Mouse (Mus musculus) cerebellum, adult 11-12 months (tissue): ENCODE measurements around the gene Eps8.

Experiments
- DNase-seq: peaks from one replicate; pipeline ENCODE4 v3.0.0; 2022

The Eps8 gene

GRCm38 (mm10) chr6:137565454-137565853 is 89.2 kb downstream of the Eps8 start:
- no peak for DNase-seq

- DNase-seq, result no peak
These were observed 94.3 kb downstream of the Eps8 start for GRCm38 (mm10) chr6:137560358-137560859.

- no peak for DNase-seq
These were observed 95.8 kb downstream of the Eps8 start for GRCm38 (mm10) chr6:137558840-137559239.

GRCm38 (mm10) chr6:137557671-137558070 is 97.0 kb downstream of the Eps8 start:
- no peak for DNase-seq

GRCm38 (mm10) chr6:137557159-137557558 is 97.5 kb downstream of the Eps8 start:
- DNase-seq, result no peak

GRCm38 (mm10) chr6:137556636-137557035 is 98.0 kb downstream of the Eps8 start:
- no peak for DNase-seq

GRCm38 (mm10) chr6:137550181-137550580 is 104.5 kb downstream of the Eps8 start:
- no peak for DNase-seq

- no peak for DNase-seq
These were observed 106.1 kb downstream of the Eps8 start for GRCm38 (mm10) chr6:137548613-137549012.

GRCm38 (mm10) chr6:137547555-137547954 is 107.1 kb downstream of the Eps8 start:
- DNase-seq, result no peak

- no peak for DNase-seq
These were observed 108.6 kb downstream of the Eps8 start for GRCm38 (mm10) chr6:137546101-137546500.

- no peak for DNase-seq
These were observed 109.3 kb downstream of the Eps8 start for GRCm38 (mm10) chr6:137545341-137545740.

GRCm38 (mm10) chr6:137542231-137543152 is 112.2 kb downstream of the Eps8 start:
- DNase-seq, result no peak

- no peak for DNase-seq
These were observed 113.2 kb downstream of the Eps8 start for GRCm38 (mm10) chr6:137541216-137542176.

- no peak for DNase-seq
These were observed 113.9 kb downstream of the Eps8 start for GRCm38 (mm10) chr6:137540800-137541199.

- DNase-seq, result no peak
These were observed 114.3 kb downstream of the Eps8 start for GRCm38 (mm10) chr6:137540346-137540745.

GRCm38 (mm10) chr6:137539219-137539618 is 115.5 kb downstream of the Eps8 start:
- DNase-seq, result no peak

- no peak for DNase-seq
These were observed 121.9 kb downstream of the Eps8 start for GRCm38 (mm10) chr6:137532758-137533157.

GRCm38 (mm10) chr6:137525769-137526168 is 128.9 kb downstream of the Eps8 start:
- no peak for DNase-seq

GRCm38 (mm10) chr6:137520343-137520704 is 134.4 kb downstream of the Eps8 start:
- DNase-seq, result no peak

GRCm38 (mm10) chr6:137519529-137520342 is 134.9 kb downstream of the Eps8 start:
- DNase-seq, result no peak

GRCm38 (mm10) chr6:137514872-137515271 is 139.8 kb downstream of the Eps8 start:
- no peak for DNase-seq

GRCm38 (mm10) chr6:137512753-137513152 is 141.9 kb downstream of the Eps8 start:
- no peak for DNase-seq
